Mouse (Mus musculus) adrenal gland, postnatal 14 days (tissue): Measurements from ENCODE around the gene Gm10912. TPM values are rescaled to one million over a fixed set of nuclear protein-coding genes. Genes with fewer than 3 reads are reported as not detected.

ENCODE experiments used
- total RNA-seq: library from RNA; stranded (reverse); gene quantifications from 2 replicates; pipeline ENCODE4 v1.2.3, GENCODE M21; 2021

Gm10912 gene
- total RNA-seq, 1 experiment from 2014 or later: 0.59 TPM

Other genes starting within 250 kb of the Gm10912 start
- gene Lmo2, start 107.8 kb upstream of the Gm10912 start, total RNA-seq: 28.5 and 30.2 TPM in 2 replicates
- 76.7 and 79.6 TPM in 2 replicates for gene Fbxo3, start 38.1 kb upstream of the Gm10912 start, total RNA-seq
- gene 4931422A03Rik, start 37.5 kb upstream of the Gm10912 start, total RNA-seq: not detected in 2 replicates
- not detected in 2 replicates for gene Gm10799, start 2.7 kb downstream of the Gm10912 start, total RNA-seq
- 4.4 and 4.6 TPM in 2 replicates for gene Cd59b, start 4.0 kb downstream of the Gm10912 start, total RNA-seq
- gene Cd59a, start 30.0 kb downstream of the Gm10912 start, total RNA-seq: 47.4 and 51.9 TPM in 2 replicates
- 1.1 and 2.4 TPM in 2 replicates for gene A930018P22Rik, start 56.9 kb downstream of the Gm10912 start, total RNA-seq